ENCODE assay signal across 8 mouse cellular contexts in the genomic region with DNA sequence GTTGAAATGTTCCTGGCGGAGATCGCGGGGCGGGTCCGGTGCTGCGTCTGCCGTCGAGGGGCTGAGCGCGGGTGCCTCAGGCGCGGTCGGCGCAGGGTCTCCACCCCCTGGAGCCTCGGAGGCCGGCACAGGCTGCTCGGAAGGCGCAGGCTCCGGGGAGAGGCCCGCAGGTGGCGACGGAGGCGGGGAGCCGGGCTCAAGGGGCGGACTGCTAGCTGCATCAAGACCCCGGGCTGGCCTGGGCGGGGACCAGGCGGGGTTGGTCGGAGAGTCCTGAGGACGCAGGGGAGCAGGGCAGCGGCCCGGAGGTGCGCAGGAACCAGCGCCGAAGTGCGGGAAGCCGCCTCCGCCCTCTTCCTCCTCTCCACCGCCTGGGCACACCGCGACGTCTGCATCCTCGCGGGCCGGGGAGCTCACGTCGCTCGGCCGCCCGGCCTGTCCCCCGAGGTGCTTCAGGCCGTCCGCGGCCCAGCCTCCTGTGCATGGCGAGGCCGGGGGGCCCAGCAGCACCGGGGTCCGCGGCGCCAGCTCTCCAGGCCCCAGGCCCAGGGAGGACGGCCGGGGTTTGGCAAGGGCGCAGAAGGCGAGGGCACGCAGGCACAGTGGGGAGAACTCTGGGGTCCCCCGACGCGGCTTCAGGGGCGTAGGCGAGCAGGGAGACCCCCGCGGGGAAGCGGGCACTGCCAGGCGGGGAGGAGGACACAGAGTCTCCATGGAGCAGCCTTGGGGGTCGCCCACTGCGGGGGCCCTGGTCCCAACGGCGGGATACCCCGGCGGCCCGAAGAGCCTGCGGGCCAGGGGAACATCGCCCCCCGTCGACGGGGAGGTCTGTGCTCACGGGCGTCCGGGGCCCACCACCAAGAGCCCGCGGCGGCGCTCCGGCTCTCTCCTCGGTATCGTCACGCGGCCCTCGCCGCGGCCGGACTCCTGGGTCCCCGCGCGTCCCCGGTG. TPM values are rescaled to one million over a fixed set of nuclear protein-coding genes. Genes with fewer than 3 reads are reported as not detected.
DNase-seq lines count a peak whose midpoint lies in the region; ATAC-seq and TF ChIP-seq lines count a peak whose summit lies in the region.

No protein-coding gene starts in this region.

- WGBS in heart, adult 2 months: under 1% methylated on average over 106 of the region's 106 CpGs
- WGBS in forebrain, embryonic 15.5 days: under 1% methylated on average over 103 of the region's 106 CpGs
- WGBS in intestine, embryonic 16.5 days: 1% methylated on average over 86 of the region's 106 CpGs

- H3K9me3 ChIP-seq in forebrain, embryonic 15.5 days: no peaks in the 10 kb centered on the region
- H3K9me3 ChIP-seq in intestine, embryonic 16.5 days (ENCODE audit: control insufficient read depth, low read length): no peaks in the 10 kb centered on the region

- peak; percentile 30 for ATAC-seq in forebrain, embryonic 15.5 days (replicated peaks)
- ATAC-seq in intestine, embryonic 16.5 days: peak; percentile 49

- TF ChIP-seq EP300 in heart, adult 2 months (IDR thresholded peaks at IDR 0.05; ENCODE audit: insufficient read depth, low read depth, low read length): no peak

- no peak for TF ChIP-seq POLR2A in heart, adult 2 months (IDR thresholded peaks at IDR 0.05; ENCODE audit: insufficient read depth, low read depth, low read length)

- peak overlapping the region; percentile 80 for H3K4me2 ChIP-seq in forebrain, embryonic 15.5 days (replicated peaks)
- peak overlapping the region; percentile 89 for H3K4me2 ChIP-seq in intestine, embryonic 16.5 days (ENCODE audit: low read depth, low read length)

- H3K27ac ChIP-seq in heart, adult 2 months: no peak overlapping the region
- H3K27ac ChIP-seq in forebrain, embryonic 15.5 days (replicated peaks): no peak overlapping the region
- no peak overlapping the region for H3K27ac ChIP-seq in intestine, embryonic 16.5 days (ENCODE audit: low read length)

- peaks cover 18% of the 10 kb centered on the region for H3K27me3 ChIP-seq in heart, adult 2 months (ENCODE audit: control insufficient read depth, insufficient read depth, low read length)
- peaks cover 65% of the 10 kb centered on the region for H3K27me3 ChIP-seq in forebrain, embryonic 15.5 days
- H3K27me3 ChIP-seq in intestine, embryonic 16.5 days (replicated peaks; ENCODE audit: control insufficient read depth, insufficient read depth, low read length): peaks cover 64% of the 10 kb centered on the region

- peak; percentile 24 to 46 for DNase-seq in heart, adult 2 months
- DNase-seq in heart, postnatal 25 days (ENCODE audit: low spot score): no peak
- DNase-seq in Muller cell, postnatal 12 days (ENCODE audit: inconsistent ontology term): peak; percentile 16
- DNase-seq in lung, postnatal 4 days: peak; percentile 27 to 60
- DNase-seq in testis, postnatal 14 days (ENCODE audit: low spot score): peak; percentile 64
- no peak for DNase-seq in left cerebral cortex, adult 11 months (ENCODE audit: low spot score)

- intact Hi-C loops in heart, adult 2 months (cut with DNase I): no loop called here
- intact Hi-C loops in heart, postnatal 25 days (cut with DNase I): no loop called here

- H3K79me2 ChIP-seq in heart, adult 2 months (replicated peaks; ENCODE audit: control insufficient read depth, insufficient read depth, low read length): no peaks in the 10 kb centered on the region

- no peak for TF ChIP-seq CTCF in heart, adult 2 months (IDR thresholded peaks at IDR 0.05)

- peak overlapping the region; percentile 46 for H3K9ac ChIP-seq in heart, adult 2 months (ENCODE audit: low read depth, low read length)
- H3K9ac ChIP-seq in forebrain, embryonic 15.5 days (replicated peaks): peak overlapping the region; percentile 78
- peak overlapping the region; percentile 76 for H3K9ac ChIP-seq in intestine, embryonic 16.5 days (ENCODE audit: low read depth, low read length)

- H3K36me3 ChIP-seq in heart, adult 2 months (ENCODE audit: control insufficient read depth, insufficient read depth, low read length): no peaks in the 10 kb centered on the region
- no peaks in the 10 kb centered on the region for H3K36me3 ChIP-seq in forebrain, embryonic 15.5 days
- no peaks in the 10 kb centered on the region for H3K36me3 ChIP-seq in intestine, embryonic 16.5 days (ENCODE audit: control insufficient read depth, insufficient read depth, low read length)

- no peaks in the 10 kb centered on the region for H3K4me1 ChIP-seq in heart, adult 2 months (ENCODE audit: control insufficient read depth, insufficient read depth, low read length)
- peaks cover 34% of the 10 kb centered on the region for H3K4me1 ChIP-seq in forebrain, embryonic 15.5 days
- peaks cover 22% of the 10 kb centered on the region for H3K4me1 ChIP-seq in intestine, embryonic 16.5 days (ENCODE audit: control insufficient read depth, insufficient read depth, low read length)

- H3K4me3 ChIP-seq in heart, adult 2 months: peak overlapping the region; percentile 60
- H3K4me3 ChIP-seq in forebrain, embryonic 15.5 days: peak overlapping the region; percentile 76
- peak overlapping the region; percentile 73 for H3K4me3 ChIP-seq in intestine, embryonic 16.5 days (ENCODE audit: low read length)

RNA-seq across cellular contexts. Expression of a gene that starts 0.7 kb away (rescaled TPM):
- total RNA-seq in heart, adult 2 months (2021): 1 to 10 TPM; 1.4 to 2.6 TPM
- polyA plus RNA-seq in heart, adult 2 months (2012; rRNA removed): 0.44 and 0.61 TPM in 2 replicates
- 1 to 10 TPM in 1 of 2 experiments, under 1 TPM in 1; 0.94 to 1.5 TPM for total RNA-seq in heart, postnatal 25 days (2021)
- polyA plus RNA-seq in forebrain, embryonic 15.5 days (2015; fragmentation: Nextera tagmentation; extraction: Ambion mirVana): 4.6 and 5.8 TPM in 2 replicates
- 1.1 and 1.3 TPM in 2 replicates for polyA plus RNA-seq in intestine, embryonic 16.5 days (2015; fragmentation: Nextera tagmentation; extraction: Ambion mirVana)

RNA-seq across cellular contexts. Expression of a gene that starts 34.4 kb away (rescaled TPM):
- total RNA-seq in heart, adult 2 months (2021): 10 to 100 TPM; 67.1 to 72.5 TPM
- 37.9 and 46.2 TPM in 2 replicates for polyA plus RNA-seq in heart, adult 2 months (2012; rRNA removed)
- total RNA-seq in heart, postnatal 25 days (2021): 10 to 100 TPM; 59.8 to 63.3 TPM
- polyA plus RNA-seq in forebrain, embryonic 15.5 days (2015; fragmentation: Nextera tagmentation; extraction: Ambion mirVana): 4.3 and 4.7 TPM in 2 replicates
- 2.2 and 2.6 TPM in 2 replicates for polyA plus RNA-seq in intestine, embryonic 16.5 days (2015; fragmentation: Nextera tagmentation; extraction: Ambion mirVana)

RNA-seq across cellular contexts. Expression of a gene that starts 52.9 kb away (rescaled TPM):
- under 1 TPM; 0.13 to 0.36 TPM for total RNA-seq in heart, adult 2 months (2021)
- polyA plus RNA-seq in heart, adult 2 months (2012; rRNA removed): 0.26 and 0.31 TPM in 2 replicates
- under 1 TPM; 0.20 to 0.47 TPM for total RNA-seq in heart, postnatal 25 days (2021)
- polyA plus RNA-seq in forebrain, embryonic 15.5 days (2015; fragmentation: Nextera tagmentation; extraction: Ambion mirVana): 10.8 and 11.6 TPM in 2 replicates
- 0.10 and 0.12 TPM in 2 replicates for polyA plus RNA-seq in intestine, embryonic 16.5 days (2015; fragmentation: Nextera tagmentation; extraction: Ambion mirVana)

RNA-seq across cellular contexts. Expression of a gene that starts 56.8 kb away (rescaled TPM):
- total RNA-seq in heart, adult 2 months (2021): 100 to 1,000 TPM; 130 to 137 TPM
- 82.7 and 106 TPM in 2 replicates for polyA plus RNA-seq in heart, adult 2 months (2012; rRNA removed)
- total RNA-seq in heart, postnatal 25 days (2021): 100 to 1,000 TPM; 145 to 155 TPM
- polyA plus RNA-seq in forebrain, embryonic 15.5 days (2015; fragmentation: Nextera tagmentation; extraction: Ambion mirVana): 17.4 and 19.5 TPM in 2 replicates
- 120 and 135 TPM in 2 replicates for polyA plus RNA-seq in intestine, embryonic 16.5 days (2015; fragmentation: Nextera tagmentation; extraction: Ambion mirVana)

Comparison
In these comparisons a context has a peak if more than half of its experiments do, and no peak if none do; other contexts are left out.
1. DNase-seq: peak in heart, adult 2 months (2 of 2), Muller cell, postnatal 12 days (single experiment), lung, postnatal 4 days (2 of 2) and testis, postnatal 14 days (single experiment); none in heart, postnatal 25 days (single experiment) and left cerebral cortex, adult 11 months (single experiment).
2. Peak in every context shown above with its lines, with median percentiles within 50 percentile points of each other: H3K4me3 ChIP-seq and H3K9ac ChIP-seq.